Mouse (Mus musculus): Measurements from ENCODE around the gene Btnl6. TPM values are rescaled to one million over a fixed set of nuclear protein-coding genes. Genes with fewer than 3 reads are reported as not detected.
"Not testable (repeated sequence)": the region's sequence is repeated elsewhere in the genome, so short reads cannot be mapped to it uniquely, and the experiment has no call there.

The Btnl6 gene
- polyA plus RNA-seq, 1 experiment: not detected

DNA sequence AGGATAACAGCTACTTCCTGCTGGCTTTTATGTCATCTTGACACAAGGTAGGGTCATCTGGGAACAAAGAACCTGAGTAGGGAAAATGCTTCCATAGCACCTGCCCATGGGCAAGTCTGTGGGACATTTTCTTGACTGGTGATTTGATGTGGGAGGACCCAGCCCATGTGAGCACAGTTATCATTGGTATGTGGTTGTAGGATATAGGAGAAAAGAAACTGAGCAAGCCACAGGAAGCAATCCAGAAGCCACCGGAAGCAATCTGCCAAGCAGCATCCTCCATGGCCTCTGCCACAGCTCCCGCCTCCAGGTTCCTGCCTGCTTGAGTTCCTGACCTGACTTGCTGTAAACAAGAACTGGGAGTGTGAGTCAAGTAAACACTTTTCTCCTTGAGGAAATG, 46.7 kb downstream of the Btnl6 start:
- WGBS: 30% methylated on average over 2 of the region's 2 CpGs

DNA sequence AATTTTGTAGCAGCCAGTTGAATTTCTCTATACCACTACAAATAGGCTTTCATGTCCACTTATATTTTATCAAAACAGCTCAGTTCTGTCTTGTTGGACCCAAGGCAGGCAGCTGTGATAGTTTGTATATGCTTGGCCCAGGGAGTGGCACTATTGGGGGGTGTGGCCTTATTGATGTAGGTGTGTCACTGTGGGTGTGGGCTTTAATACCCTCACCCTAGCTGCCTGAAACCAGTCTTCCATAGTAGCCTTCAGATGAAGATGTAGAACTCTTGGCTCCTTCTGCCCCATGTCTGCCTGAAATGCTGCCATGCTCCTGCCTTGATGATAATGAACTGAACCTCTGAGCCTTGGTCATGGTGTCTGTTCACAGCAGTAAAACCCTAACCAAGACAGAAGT, 51.2 kb downstream of the Btnl6 start:
- H3K4me1 ChIP-seq (ENCODE audit: control insufficient read depth, insufficient read depth, low read length); H3K4me3 ChIP-seq (replicated peaks; ENCODE audit: extremely low read depth, low read depth, low read length); DNase-seq: not testable (repeated sequence)

More for the DNA sequence above, 46.7 kb downstream of the Btnl6 start:
- H3K4me3 ChIP-seq (replicated peaks; ENCODE audit: extremely low read depth, low read depth, low read length): no peak overlapping the region
- H3K4me1 ChIP-seq (ENCODE audit: control insufficient read depth, insufficient read depth, low read length): no peaks in the 10 kb centered on the region
- TF ChIP-seq CTCF (IDR thresholded peaks at IDR 0.05; ENCODE audit: insufficient read depth, low read length) (no peak), POLR2A (IDR thresholded peaks at IDR 0.05; ENCODE audit: borderline replicate concordance, extremely low read depth, low read depth, low read length) (no peak)
- no peak for DNase-seq

DNA sequence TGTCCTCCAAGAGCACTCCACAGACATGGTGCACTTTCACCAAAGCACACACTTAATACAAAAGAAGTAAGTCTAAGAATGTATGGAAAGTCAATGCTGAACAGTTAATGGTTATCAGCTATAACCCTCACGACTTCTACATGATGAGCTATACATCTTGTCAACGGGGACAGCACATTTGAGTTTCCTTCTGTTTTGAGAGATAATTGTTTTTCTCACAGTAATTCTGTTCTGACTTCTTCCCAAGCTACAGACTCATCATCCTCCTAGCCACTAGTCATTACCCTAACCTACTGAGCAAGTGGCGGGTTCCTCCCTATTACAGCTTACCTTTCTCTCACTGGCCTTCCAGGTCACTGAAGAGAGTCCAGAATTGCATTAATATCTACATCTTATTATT, 57.9 kb downstream of the Btnl6 start:
- 84% methylated on average over 3 of the region's 3 CpGs for WGBS
- DNase-seq: no peak
- no peak overlapping the region for H3K4me3 ChIP-seq (replicated peaks; ENCODE audit: extremely low read depth, low read depth, low read length)
- H3K4me1 ChIP-seq (ENCODE audit: control insufficient read depth, insufficient read depth, low read length): no peaks in the 10 kb centered on the region
- no peak for TF ChIP-seq CTCF (IDR thresholded peaks at IDR 0.05; ENCODE audit: insufficient read depth, low read length)
- no peak for TF ChIP-seq POLR2A (IDR thresholded peaks at IDR 0.05; ENCODE audit: borderline replicate concordance, extremely low read depth, low read depth, low read length)

Other genes with a start within 250 kb of the Btnl6 start
- 544 and 571 TPM in 2 replicates for gene H2-Aa, start 229.5 kb downstream of the Btnl6 start, polyA plus RNA-seq (2012; rRNA removed)
- 256 and 285 TPM in 2 replicates for gene H2-Eb1, start 211.5 kb downstream of the Btnl6 start, polyA plus RNA-seq (2012; rRNA removed)
- gene H2-Eb2, start 191.7 kb downstream of the Btnl6 start, polyA plus RNA-seq (2012; rRNA removed): 0.63 and 1.2 TPM in 2 replicates
- 0.37 and 0.78 TPM in 2 replicates for gene Btnl2, start 162.5 kb downstream of the Btnl6 start, polyA plus RNA-seq (2012; rRNA removed)
- gene Btnl1, start 140.2 kb downstream of the Btnl6 start, polyA plus RNA-seq (2012; rRNA removed): 0.06 and 0.07 TPM in 2 replicates
- 0.49 and 0.75 TPM in 2 replicates for gene BC051142, start 118.5 kb downstream of the Btnl6 start, polyA plus RNA-seq (2012; rRNA removed)
- 0.08 TPM in 1 of 2 replicates, not detected in the other for gene Btnl4, start 40.0 kb downstream of the Btnl6 start, polyA plus RNA-seq (2012; rRNA removed)
- 105 and 168 TPM in 2 replicates for gene Notch4, start 46.9 kb upstream of the Btnl6 start, polyA plus RNA-seq (2012; rRNA removed)
- 32.2 and 35.6 TPM in 2 replicates for gene Gpsm3, start 72.5 kb upstream of the Btnl6 start, polyA plus RNA-seq (2012; rRNA removed)
- gene Pbx2, start 73.9 kb upstream of the Btnl6 start, polyA plus RNA-seq (2012; rRNA removed): 87.8 and 88.3 TPM in 2 replicates
- 1,792 and 1,921 TPM in 2 replicates for gene Ager, start 80.5 kb upstream of the Btnl6 start, polyA plus RNA-seq (2012; rRNA removed)
- 52.0 and 83.7 TPM in 2 replicates for gene Rnf5, start 86.3 kb upstream of the Btnl6 start, polyA plus RNA-seq (2012; rRNA removed)
- gene Agpat1, start 86.9 kb upstream of the Btnl6 start, polyA plus RNA-seq (2012; rRNA removed): 172 TPM in 2 replicates
- gene Egfl8, start 98.6 kb upstream of the Btnl6 start, polyA plus RNA-seq (2012; rRNA removed): 5.7 and 8.2 TPM in 2 replicates
- 38.7 and 40.9 TPM in 2 replicates for gene Ppt2, start 111.2 kb upstream of the Btnl6 start, polyA plus RNA-seq (2012; rRNA removed)
- gene Prrt1, start 112.2 kb upstream of the Btnl6 start, polyA plus RNA-seq (2012; rRNA removed): 5.2 and 6.7 TPM in 2 replicates
- gene Fkbpl, start 127.4 kb upstream of the Btnl6 start, polyA plus RNA-seq (2012; rRNA removed): 2.4 and 2.9 TPM in 2 replicates
- gene Atf6b, start 129.8 kb upstream of the Btnl6 start, polyA plus RNA-seq (2012; rRNA removed): 81.8 and 88.0 TPM in 2 replicates
- 39.6 and 49.2 TPM in 2 replicates for gene Tnxb, start 153.2 kb upstream of the Btnl6 start, polyA plus RNA-seq (2012; rRNA removed)
- 136 and 137 TPM in 2 replicates for gene C4b, start 226.5 kb upstream of the Btnl6 start, polyA plus RNA-seq (2012; rRNA removed)